Mouse (Mus musculus): ENCODE measurements around the gene Col4a3.

- TF ChIP-seq ETS1 (conservative IDR thresholded peaks at IDR 0.05; ENCODE audit: low read depth, low read length) (no peak), JUN (IDR thresholded peaks at IDR 0.05; ENCODE audit: insufficient read depth, low read depth, low read length) (no peak)
Observed at GRCm38 (mm10) chr1:82543934-82544333, 42.8 kb upstream of the Col4a3 start.
